Mouse (Mus musculus): Measurements from ENCODE around the gene Kirrel3.

- TF ChIP-seq GATA1 (IDR thresholded peaks at IDR 0.05; ENCODE audit: low read length) (no peak), TAL1 (IDR thresholded peaks at IDR 0.05; ENCODE audit: low read length) (no peak)
These were observed 25.7 kb upstream of the Kirrel3 start for GRCm38 (mm10) chr9:34459968-34460367.
